Mouse (Mus musculus) megakaryocyte, embryonic 14.5 days (primary cell): Measurements from ENCODE around the gene Npsr1.

ENCODE experiments used
- FLI1 ChIP-seq: IDR thresholded peaks from 2 replicates; pipeline ENCODE4 v1.6.1; 2012; ENCODE audit warnings: low read length, inconsistent platforms, mixed read lengths
- GATA1 ChIP-seq: IDR thresholded peaks from 3 replicates; pipeline ENCODE4 v1.6.1; 2012; ENCODE audit warnings: mixed read lengths, low read length, inconsistent platforms, borderline replicate concordance

GRCm38 (mm10) chr9:24051538-24051937 is 46.3 kb upstream of the Npsr1 start:
- TF ChIP-seq GATA1 (no peak), FLI1 (no peak)
